Mouse (Mus musculus) G1E (cell line): ENCODE measurements around the gene Pde4dip.

ENCODE experiments used
- CTCF ChIP-seq: IDR thresholded peaks from 2 replicates; pipeline ENCODE4 v1.5.1; 2012; ENCODE audit warnings: low read depth, low read length, inconsistent platforms, mixed read lengths
- GATA1 ChIP-seq: IDR thresholded peaks from 2 replicates; pipeline ENCODE4 v1.6.1; 2012; ENCODE audit warnings: borderline replicate concordance, low read length, inconsistent platforms, mixed read lengths
- GATA2 ChIP-seq: IDR thresholded peaks from 2 replicates; pipeline ENCODE4 v1.6.1; 2012; ENCODE audit warnings: low read depth, low read length, inconsistent platforms, borderline replicate concordance
- POLR2AphosphoS5 ChIP-seq: IDR thresholded peaks from 2 replicates; pipeline ENCODE4 v1.6.1; 2012; ENCODE audit warnings: low read depth, low read length, inconsistent platforms; ENCODE audit not compliant: insufficient replicate concordance

- TF ChIP-seq POLR2AphosphoS5 (no peak), GATA1 (no peak), CTCF (no peak), GATA2 (no peak)
These were observed 41.8 kb upstream of the Pde4dip start for GRCm38 (mm10) chr3:97930141-97930786.
